Mouse (Mus musculus): ENCODE measurements around the gene Dusp10. TPM values are rescaled to one million over a fixed set of nuclear protein-coding genes. Genes with fewer than 3 reads are reported as not detected.

Dusp10 gene
- total and polyA plus RNA-seq, 2 experiments, result 2.1 to 6.5 TPM

DNA sequence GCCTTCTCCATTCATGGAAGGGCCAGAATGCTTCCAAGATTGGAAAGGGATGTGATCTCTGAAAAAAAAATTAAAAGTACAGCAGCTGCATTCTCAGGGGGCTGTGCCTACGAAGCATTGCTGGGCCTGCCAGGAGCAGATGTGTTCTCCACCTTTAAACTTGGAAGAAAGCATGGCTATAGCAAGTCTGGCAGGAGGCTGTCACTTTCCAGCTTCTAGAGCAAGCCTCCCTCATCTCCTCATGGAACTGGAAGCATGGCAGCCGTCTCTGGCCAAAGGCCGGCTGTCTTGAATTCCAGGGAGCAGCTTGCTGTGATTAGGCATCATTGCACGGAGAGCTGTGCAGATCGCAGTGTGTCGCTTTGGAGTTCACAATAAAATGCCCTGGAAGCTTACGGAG lies 104.5 kb downstream of the Dusp10 start:
- no peaks in the 10 kb centered on the region for H3K27me3 ChIP-seq (ENCODE audit: control insufficient read depth, insufficient read depth, low read length)
- WGBS, result 93% methylated on average over 7 of the region's 7 CpGs
- no peaks in the 10 kb centered on the region for H3K4me1 ChIP-seq (ENCODE audit: control insufficient read depth, insufficient read depth, low read length)
- H3K36me3 ChIP-seq (ENCODE audit: control insufficient read depth, insufficient read depth, low read length), result no peaks in the 10 kb centered on the region
- no peak for TF ChIP-seq POLR2A (IDR thresholded peaks at IDR 0.05; ENCODE audit: extremely low read depth, insufficient read depth, low read length)
- TF ChIP-seq CTCF (IDR thresholded peaks at IDR 0.05; ENCODE audit: low read depth, low read length), result no peak
- no peak overlapping the region for H3K4me3 ChIP-seq (ENCODE audit: insufficient read depth, low read depth, low read length)
- H3K27ac ChIP-seq (replicated peaks; ENCODE audit: insufficient read depth, low read depth, low read length), result no peak overlapping the region
- H3K79me2 ChIP-seq (ENCODE audit: control insufficient read depth, insufficient read depth, low read length), result no peaks in the 10 kb centered on the region
- H3K9ac ChIP-seq (ENCODE audit: low read depth, low read length), result no peak overlapping the region
- no peak for DNase-seq (ENCODE audit: extremely low read depth, low read depth, low spot score)

DNA sequence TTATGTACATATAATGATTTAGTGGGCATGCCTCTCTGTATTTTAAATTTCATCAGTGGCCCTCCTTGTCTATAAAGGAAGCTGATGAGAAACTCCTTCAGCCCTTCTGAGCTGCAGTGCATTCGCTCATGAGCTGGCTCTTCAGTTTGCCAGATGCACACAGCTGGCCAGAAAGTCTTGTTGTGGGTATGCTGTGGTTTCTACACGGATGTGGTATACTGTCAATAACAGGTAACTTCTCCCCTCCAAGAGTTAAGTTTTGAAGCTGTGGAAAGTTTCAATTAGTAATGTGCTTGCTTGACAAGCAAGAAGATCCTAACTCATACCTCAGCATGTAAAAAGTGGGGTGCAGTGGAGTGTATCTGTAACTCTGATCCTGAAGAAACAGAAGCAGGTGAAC lies 104.9 kb downstream of the Dusp10 start:
- Histone ChIP-seq H3K27ac (replicated peaks; ENCODE audit: insufficient read depth, low read depth, low read length) (no peak overlapping the region), H3K4me3 (ENCODE audit: insufficient read depth, low read depth, low read length) (no peak overlapping the region), H3K27me3 (ENCODE audit: control insufficient read depth, insufficient read depth, low read length) (no peaks in the 10 kb centered on the region), H3K36me3 (ENCODE audit: control insufficient read depth, insufficient read depth, low read length) (no peaks in the 10 kb centered on the region), H3K4me1 (ENCODE audit: control insufficient read depth, insufficient read depth, low read length) (no peaks in the 10 kb centered on the region), H3K9ac (ENCODE audit: low read depth, low read length) (no peak overlapping the region), H3K79me2 (ENCODE audit: control insufficient read depth, insufficient read depth, low read length) (no peaks in the 10 kb centered on the region)
- WGBS, result 86% methylated on average over 2 of the region's 2 CpGs
- TF ChIP-seq POLR2A (IDR thresholded peaks at IDR 0.05; ENCODE audit: extremely low read depth, insufficient read depth, low read length) (no peak), CTCF (IDR thresholded peaks at IDR 0.05; ENCODE audit: low read depth, low read length) (no peak)
- no peak for DNase-seq (ENCODE audit: extremely low read depth, low read depth, low spot score)

DNA sequence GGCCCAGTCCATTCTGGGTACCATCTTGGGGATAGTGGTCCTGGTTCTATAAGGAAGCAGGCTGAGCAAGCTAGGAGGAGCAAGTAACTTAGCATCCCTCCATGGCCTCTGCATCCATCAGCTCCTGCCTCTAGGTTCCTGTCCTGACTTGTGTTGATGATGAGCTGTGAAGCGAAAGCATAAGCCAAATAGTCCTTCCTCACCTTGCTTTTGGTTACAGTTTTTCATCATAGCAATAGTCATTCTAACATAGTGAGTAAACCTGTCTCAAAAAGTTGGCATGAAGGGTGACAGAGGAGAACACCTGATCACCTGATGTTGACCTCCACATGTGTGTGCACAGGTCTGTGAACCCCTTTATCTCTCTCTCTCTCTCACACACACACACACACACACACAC lies 105.5 kb downstream of the Dusp10 start:
- 96% methylated on average over 1 of the region's 1 CpGs for WGBS
- Histone ChIP-seq H3K79me2 (ENCODE audit: control insufficient read depth, insufficient read depth, low read length) (no peaks in the 10 kb centered on the region), H3K4me1 (ENCODE audit: control insufficient read depth, insufficient read depth, low read length) (no peaks in the 10 kb centered on the region), H3K9ac (ENCODE audit: low read depth, low read length) (no peak overlapping the region), H3K36me3 (ENCODE audit: control insufficient read depth, insufficient read depth, low read length) (no peaks in the 10 kb centered on the region), H3K4me3 (ENCODE audit: insufficient read depth, low read depth, low read length) (no peak overlapping the region), H3K27me3 (ENCODE audit: control insufficient read depth, insufficient read depth, low read length) (no peaks in the 10 kb centered on the region), H3K27ac (replicated peaks; ENCODE audit: insufficient read depth, low read depth, low read length) (no peak overlapping the region)
- no peak for DNase-seq (ENCODE audit: extremely low read depth, low read depth, low spot score)
- TF ChIP-seq CTCF (IDR thresholded peaks at IDR 0.05; ENCODE audit: low read depth, low read length), result no peak
- no peak for TF ChIP-seq POLR2A (IDR thresholded peaks at IDR 0.05; ENCODE audit: extremely low read depth, insufficient read depth, low read length)

Other genes starting within 250 kb of the Dusp10 start
- gene 1700056E22Rik, start 21.0 kb downstream of the Dusp10 start, total RNA-seq (2014; rRNA removed), result 0.27 and 0.28 TPM in 2 replicates
- 0.83 and 0.99 TPM in 2 replicates for gene 1700056E22Rik, start 21.0 kb downstream of the Dusp10 start, polyA plus RNA-seq (2012; rRNA removed)